Mouse (Mus musculus): ENCODE data around the gene Nsl1.

DNA sequence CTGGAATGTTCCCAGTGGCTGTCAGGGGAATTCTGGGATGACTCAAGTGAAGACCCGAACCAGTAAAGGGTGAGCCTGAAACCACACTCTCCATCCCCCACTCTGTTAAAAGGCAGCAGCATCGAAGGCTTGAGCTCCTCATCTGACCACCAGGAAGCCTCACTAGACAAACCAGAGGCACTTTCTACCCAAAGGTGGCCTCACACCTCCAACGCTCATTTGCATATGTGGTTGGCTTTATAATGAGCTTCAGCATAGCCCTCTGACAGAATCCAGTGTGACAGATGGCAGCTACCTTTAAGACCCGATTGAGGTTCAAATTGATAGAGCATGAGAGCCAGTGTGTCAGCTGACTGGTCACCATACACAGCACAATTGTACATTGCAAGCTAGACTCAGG, 61.5 kb downstream of the Nsl1 start:
- TF ChIP-seq CTCF (IDR thresholded peaks at IDR 0.05; ENCODE audit: low read depth, low read length) (no peak), POLR2A (IDR thresholded peaks at IDR 0.05; ENCODE audit: insufficient read depth, low read length) (no peak)
